Mouse (Mus musculus): ENCODE data around the gene Sag. TPM values are rescaled to one million over a fixed set of nuclear protein-coding genes. Genes with fewer than 3 reads are reported as not detected.

The Sag gene
- polyA plus RNA-seq, 1 experiment from 2014 or later = 0.50 TPM

- Histone ChIP-seq H3K9ac (ENCODE audit: low read depth, low read length) (no peak overlapping the region), H3K27me3 (ENCODE audit: control insufficient read depth, insufficient read depth, low read depth, low read length) (no peaks in the 10 kb centered on the region), H3K4me1 (ENCODE audit: control insufficient read depth, low read depth, low read length) (peaks cover 16% of the 10 kb centered on the region), H3K4me3 (ENCODE audit: low read depth, low read length) (no peak overlapping the region), H3K36me3 (ENCODE audit: control insufficient read depth, insufficient read depth) (no peaks in the 10 kb centered on the region), H3K9me3 (replicated peaks; ENCODE audit: control insufficient read depth, low read length) (no peaks in the 10 kb centered on the region), H3K4me2 (ENCODE audit: low read depth, low read length) (no peak overlapping the region), H3K27ac (ENCODE audit: low read length) (no peak overlapping the region)
- 13% methylated on average over 4 of the region's 4 CpGs for WGBS (ENCODE audit: insufficient replicate concordance)
- ATAC-seq (ENCODE audit: low read depth) = no peak
Observed at GRCm38 (mm10) chr1:87847475-87848168, 44.1 kb downstream of the Sag start.

- no peaks in the 10 kb centered on the region for H3K27me3 ChIP-seq (ENCODE audit: control insufficient read depth, insufficient read depth, low read depth, low read length)
- peaks cover 19% of the 10 kb centered on the region for H3K4me1 ChIP-seq (ENCODE audit: control insufficient read depth, low read depth, low read length)
- H3K4me2 ChIP-seq (ENCODE audit: low read depth, low read length) = no peak overlapping the region
- H3K9me3 ChIP-seq (replicated peaks; ENCODE audit: control insufficient read depth, low read length) = no peaks in the 10 kb centered on the region
- ATAC-seq (ENCODE audit: low read depth) = no peak
- H3K36me3 ChIP-seq (ENCODE audit: control insufficient read depth, insufficient read depth) = no peaks in the 10 kb centered on the region
- no peak overlapping the region for H3K27ac ChIP-seq (ENCODE audit: low read length)
- no peak overlapping the region for H3K9ac ChIP-seq (ENCODE audit: low read depth, low read length)
- 66% methylated on average over 11 of the region's 11 CpGs for WGBS (ENCODE audit: insufficient replicate concordance)
- no peak overlapping the region for H3K4me3 ChIP-seq (ENCODE audit: low read depth, low read length)
Observed at GRCm38 (mm10) chr1:87848237-87848996, 44.9 kb downstream of the Sag start.

DNA sequence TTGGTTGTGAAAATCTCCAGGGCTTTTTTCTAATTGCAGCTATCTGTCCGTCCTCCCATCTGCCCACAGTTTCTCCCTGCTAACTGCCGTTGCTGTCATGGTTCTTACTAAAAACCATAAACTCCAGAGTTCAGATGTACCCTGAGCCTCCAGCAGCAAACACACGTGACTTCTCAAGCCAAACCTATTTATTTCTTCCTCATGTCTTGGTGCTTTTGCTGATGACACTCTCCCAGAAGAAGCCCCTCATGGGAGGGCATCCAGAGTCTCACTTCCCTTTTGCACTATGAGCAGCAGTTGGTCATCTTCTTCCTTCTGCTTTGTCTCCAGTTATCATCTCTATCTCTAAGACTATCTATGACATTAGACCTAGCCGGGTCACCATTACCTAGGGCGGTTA is 45.8 kb downstream of the Sag start:
- 30% methylated on average over 5 of the region's 5 CpGs for WGBS (ENCODE audit: insufficient replicate concordance)
- H3K4me3 ChIP-seq (ENCODE audit: low read depth, low read length) = no peak overlapping the region
- no peak overlapping the region for H3K4me2 ChIP-seq (ENCODE audit: low read depth, low read length)
- peaks cover 26% of the 10 kb centered on the region for H3K4me1 ChIP-seq (ENCODE audit: control insufficient read depth, low read depth, low read length)
- H3K9me3 ChIP-seq (replicated peaks; ENCODE audit: control insufficient read depth, low read length) = no peaks in the 10 kb centered on the region
- H3K27me3 ChIP-seq (ENCODE audit: control insufficient read depth, insufficient read depth, low read depth, low read length) = no peaks in the 10 kb centered on the region
- H3K36me3 ChIP-seq (ENCODE audit: control insufficient read depth, insufficient read depth) = no peaks in the 10 kb centered on the region
- no peak for ATAC-seq (ENCODE audit: low read depth)
- no peak overlapping the region for H3K27ac ChIP-seq (ENCODE audit: low read length)
- no peak overlapping the region for H3K9ac ChIP-seq (ENCODE audit: low read depth, low read length)

DNA sequence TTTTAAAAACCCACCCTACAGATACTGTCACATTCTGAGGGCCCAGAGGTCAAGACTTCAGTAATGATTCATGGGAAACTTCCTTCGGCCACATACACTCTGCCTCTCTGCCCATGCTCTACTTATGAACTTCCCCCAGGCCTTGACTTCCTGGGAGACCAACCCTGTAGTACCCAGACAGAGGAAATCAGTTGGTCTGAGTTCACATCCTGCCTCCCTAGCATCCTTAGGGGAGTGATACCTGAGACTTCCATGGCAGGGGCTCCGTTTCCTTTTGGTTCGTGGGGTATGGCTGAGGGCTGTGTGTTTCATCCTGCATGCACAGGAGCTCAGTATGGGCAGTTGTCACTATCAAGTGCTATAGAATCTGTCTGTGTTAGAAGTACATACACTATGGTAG is 47.9 kb downstream of the Sag start:
- peaks cover 39% of the 10 kb centered on the region for H3K4me1 ChIP-seq (ENCODE audit: control insufficient read depth, low read depth, low read length)
- ATAC-seq (ENCODE audit: low read depth) = no peak
- no peaks in the 10 kb centered on the region for H3K9me3 ChIP-seq (replicated peaks; ENCODE audit: control insufficient read depth, low read length)
- no peak overlapping the region for H3K4me2 ChIP-seq (ENCODE audit: low read depth, low read length)
- H3K36me3 ChIP-seq (ENCODE audit: control insufficient read depth, insufficient read depth) = no peaks in the 10 kb centered on the region
- no peak overlapping the region for H3K9ac ChIP-seq (ENCODE audit: low read depth, low read length)
- H3K4me3 ChIP-seq (ENCODE audit: low read depth, low read length) = no peak overlapping the region
- no peak overlapping the region for H3K27ac ChIP-seq (ENCODE audit: low read length)
- 69% methylated on average over 3 of the region's 3 CpGs for WGBS (ENCODE audit: insufficient replicate concordance)
- H3K27me3 ChIP-seq (ENCODE audit: control insufficient read depth, insufficient read depth, low read depth, low read length) = no peaks in the 10 kb centered on the region

GRCm38 (mm10) chr1:87852081-87852790 is 48.8 kb downstream of the Sag start:
- no peak overlapping the region for H3K27ac ChIP-seq (ENCODE audit: low read length)
- peaks cover 38% of the 10 kb centered on the region for H3K4me1 ChIP-seq (ENCODE audit: control insufficient read depth, low read depth, low read length)
- H3K4me3 ChIP-seq (ENCODE audit: low read depth, low read length) = peak overlapping the region; percentile 86; the same call in 1 of the 2 replicates
- WGBS (ENCODE audit: insufficient replicate concordance) = 40% methylated on average over 5 of the region's 5 CpGs
- H3K27me3 ChIP-seq (ENCODE audit: control insufficient read depth, insufficient read depth, low read depth, low read length) = no peaks in the 10 kb centered on the region
- peak overlapping the region; percentile 50; the same call in 1 of the 2 replicates for H3K9ac ChIP-seq (ENCODE audit: low read depth, low read length)
- no peaks in the 10 kb centered on the region for H3K9me3 ChIP-seq (replicated peaks; ENCODE audit: control insufficient read depth, low read length)
- H3K4me2 ChIP-seq (ENCODE audit: low read depth, low read length) = peak overlapping the region; percentile 94
- H3K36me3 ChIP-seq (ENCODE audit: control insufficient read depth, insufficient read depth) = no peaks in the 10 kb centered on the region
- no peak for ATAC-seq (ENCODE audit: low read depth)

DNA sequence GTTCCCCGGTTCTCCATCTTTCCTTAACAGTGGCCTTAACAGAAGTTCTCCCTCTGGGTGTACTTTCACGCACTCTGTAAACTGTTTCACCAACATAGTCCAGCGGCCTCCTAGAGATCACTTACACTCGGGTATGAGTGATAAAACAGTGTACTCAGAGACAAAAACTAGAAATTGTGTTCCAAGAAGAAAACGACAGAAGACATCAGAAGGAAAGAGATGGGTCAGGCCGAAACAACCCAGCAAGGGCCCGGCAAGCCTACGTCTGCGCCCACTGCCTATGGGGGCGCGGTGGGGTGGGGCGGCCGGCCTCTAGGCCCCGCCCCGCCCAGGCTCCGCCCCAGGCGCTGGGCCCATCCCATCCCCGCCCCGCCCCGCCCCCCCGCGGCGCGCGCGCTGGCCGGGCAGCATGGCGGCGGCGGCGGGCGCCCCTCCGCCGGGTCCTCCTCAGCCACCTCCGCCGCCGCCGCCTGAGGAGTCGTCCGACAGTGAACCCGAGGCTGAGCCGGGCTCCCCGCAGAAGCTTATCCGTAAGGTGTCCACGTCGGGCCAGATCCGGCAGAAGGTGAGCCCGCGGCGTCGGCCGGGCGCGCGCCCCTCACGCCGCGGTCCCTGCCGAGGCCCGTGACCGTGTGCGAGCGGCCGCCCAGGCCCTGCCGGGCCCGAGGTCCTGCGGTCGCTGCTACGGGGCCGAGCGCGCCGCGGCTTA is 49.6 kb downstream of the Sag start, which contains the start of gene Dgkd:
Dgkd (plus strand) TSS at position 396 of the 709 bp plus-strand sequence.
- H3K27ac ChIP-seq (ENCODE audit: low read length) = peak within 1 kb of the TSS; percentile 55
- peak within 1 kb of the TSS; percentile 86 for H3K9ac ChIP-seq (ENCODE audit: low read depth, low read length)
- H3K9me3 ChIP-seq (replicated peaks; ENCODE audit: control insufficient read depth, low read length) = no peaks in the 10 kb centered on the region
- peaks cover 30% of the 10 kb centered on the region for H3K4me1 ChIP-seq (ENCODE audit: control insufficient read depth, low read depth, low read length)
- peak within 1 kb of the TSS; percentile 94 for H3K4me2 ChIP-seq (ENCODE audit: low read depth, low read length)
- H3K4me3 ChIP-seq (ENCODE audit: low read depth, low read length) = peak within 1 kb of the TSS; percentile 86
- peak; percentile 94 for ATAC-seq (ENCODE audit: low read depth)
- under 1% methylated on average over 70 of the region's 74 CpGs for WGBS (ENCODE audit: insufficient replicate concordance)
- no peaks in the 10 kb centered on the region for H3K27me3 ChIP-seq (ENCODE audit: control insufficient read depth, insufficient read depth, low read depth, low read length)
- no peaks in the 10 kb centered on the region for H3K36me3 ChIP-seq (ENCODE audit: control insufficient read depth, insufficient read depth)

DNA sequence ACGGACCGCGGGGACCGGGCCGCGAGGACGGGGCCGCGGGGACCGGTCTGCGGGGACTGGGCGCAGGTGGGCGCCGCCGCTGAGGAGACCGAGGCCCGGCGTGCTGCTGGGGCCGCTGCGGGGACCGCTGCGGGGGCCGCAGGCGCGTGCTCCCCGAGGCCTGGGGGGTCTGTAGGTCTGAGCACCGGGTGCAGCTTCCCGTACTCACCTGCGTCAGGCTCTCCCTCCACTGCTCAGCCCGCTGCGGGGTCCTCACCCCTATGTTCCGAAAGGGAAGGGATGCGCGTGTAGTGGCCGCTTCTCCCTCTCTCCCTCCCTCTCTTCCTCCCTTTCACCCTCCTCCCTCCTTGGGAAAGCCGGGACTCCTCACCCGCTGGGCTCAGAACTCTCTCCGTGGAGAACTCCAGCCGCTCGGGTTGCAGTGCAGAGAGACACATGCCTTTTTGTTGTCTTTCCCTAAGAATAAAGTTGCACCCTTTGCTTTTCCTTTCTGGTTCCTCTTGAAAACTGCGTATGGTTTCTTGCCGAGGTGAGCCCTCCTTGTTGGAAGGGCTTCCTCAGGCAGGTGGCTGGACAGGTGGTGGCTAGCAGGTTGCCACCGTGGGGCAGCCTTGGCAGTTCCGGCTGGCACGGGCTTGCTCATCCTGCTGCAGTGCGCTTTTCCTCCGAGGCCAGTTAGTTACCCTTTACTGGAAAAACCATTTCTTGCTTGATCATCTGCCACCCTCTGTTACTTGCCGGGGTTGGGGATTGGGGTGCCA is 50.3 kb downstream of the Sag start:
- peak overlapping the region; percentile 94 for H3K4me2 ChIP-seq (ENCODE audit: low read depth, low read length)
- H3K4me1 ChIP-seq (ENCODE audit: control insufficient read depth, low read depth, low read length) = peaks cover 32% of the 10 kb centered on the region
- peak overlapping the region; percentile 86 for H3K9ac ChIP-seq (ENCODE audit: low read depth, low read length)
- under 1% methylated on average over 47 of the region's 48 CpGs for WGBS (ENCODE audit: insufficient replicate concordance)
- no peaks in the 10 kb centered on the region for H3K27me3 ChIP-seq (ENCODE audit: control insufficient read depth, insufficient read depth, low read depth, low read length)
- H3K9me3 ChIP-seq (replicated peaks; ENCODE audit: control insufficient read depth, low read length) = no peaks in the 10 kb centered on the region
- peak; percentile 22; the same call in 1 of the 2 replicates for ATAC-seq (ENCODE audit: low read depth)
- no peaks in the 10 kb centered on the region for H3K36me3 ChIP-seq (ENCODE audit: control insufficient read depth, insufficient read depth)
- H3K27ac ChIP-seq (ENCODE audit: low read length) = peak overlapping the region; percentile 55
- H3K4me3 ChIP-seq (ENCODE audit: low read depth, low read length) = peak overlapping the region; percentile 86

GRCm38 (mm10) chr1:87854411-87854810 is 50.9 kb downstream of the Sag start:
- peak overlapping the region; percentile 94 for H3K4me2 ChIP-seq (ENCODE audit: low read depth, low read length)
- WGBS (ENCODE audit: insufficient replicate concordance) = 9% methylated on average over 6 of the region's 6 CpGs
- no peaks in the 10 kb centered on the region for H3K9me3 ChIP-seq (replicated peaks; ENCODE audit: control insufficient read depth, low read length)
- H3K36me3 ChIP-seq (ENCODE audit: control insufficient read depth, insufficient read depth) = no peaks in the 10 kb centered on the region
- peaks cover 36% of the 10 kb centered on the region for H3K4me1 ChIP-seq (ENCODE audit: control insufficient read depth, low read depth, low read length)
- H3K9ac ChIP-seq (ENCODE audit: low read depth, low read length) = peak overlapping the region; percentile 86
- H3K27ac ChIP-seq (ENCODE audit: low read length) = peak overlapping the region; percentile 55; the same call in 1 of the 2 replicates
- no peaks in the 10 kb centered on the region for H3K27me3 ChIP-seq (ENCODE audit: control insufficient read depth, insufficient read depth, low read depth, low read length)
- ATAC-seq (ENCODE audit: low read depth) = no peak
- H3K4me3 ChIP-seq (ENCODE audit: low read depth, low read length) = peak overlapping the region; percentile 86

All from liver, embryonic 16.5 days (tissue).